Mouse (Mus musculus): ENCODE results near the gene Klk9. TPM values are rescaled to one million over a fixed set of nuclear protein-coding genes. Genes with fewer than 3 reads are reported as not detected.

The Klk9 gene
- polyA plus RNA-seq, 1 experiment from 2014 or later, result 0.23 TPM

DNA sequence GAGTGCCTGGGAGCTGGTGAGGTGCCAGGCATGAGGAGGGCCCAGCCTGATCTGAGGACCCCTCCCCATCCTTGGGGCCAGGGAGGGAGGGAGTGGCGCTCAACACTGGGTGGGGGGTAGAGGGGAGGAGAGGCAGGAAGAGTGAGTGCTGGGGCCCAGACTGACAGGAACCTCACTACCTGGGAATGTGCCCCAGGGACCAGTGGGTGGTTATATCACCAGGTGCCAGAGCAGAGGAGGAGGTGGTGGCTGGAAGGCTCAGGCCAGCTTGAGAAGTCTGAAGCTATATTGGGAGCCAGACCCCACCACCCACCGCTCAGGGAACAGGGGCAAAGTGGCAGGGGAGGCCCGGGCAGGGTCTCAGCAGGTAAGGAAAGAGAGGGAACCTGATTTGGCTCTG lies 50.0 kb downstream of the Klk9 start, which contains the start of gene Klk5:
TSS of gene Klk5 (plus strand) at position 271 of the 400 bp plus-strand sequence.
- no peaks in the 10 kb centered on the region for H3K36me3 ChIP-seq (ENCODE audit: control insufficient read depth, insufficient read depth, low read length)
- ATAC-seq (ENCODE audit: low FRiP score) (no peak), DNase-seq (ENCODE audit: low spot score) (no peak)
- H3K9ac ChIP-seq (ENCODE audit: low read depth, low read length), result no peak within 1 kb of the TSS
- no peak within 1 kb of the TSS for H3K4me2 ChIP-seq (replicated peaks; ENCODE audit: low read depth, low read length)
- no peak within 1 kb of the TSS for H3K27ac ChIP-seq (ENCODE audit: low read depth, low read length)
- H3K4me1 ChIP-seq (replicated peaks; ENCODE audit: control insufficient read depth, insufficient read depth, low read length), result no peaks in the 10 kb centered on the region
- H3K27me3 ChIP-seq (ENCODE audit: control insufficient read depth, insufficient read depth, low read length), result no peaks in the 10 kb centered on the region
- WGBS, result 57% methylated on average over 3 of the region's 3 CpGs
- H3K4me3 ChIP-seq (ENCODE audit: low read depth, low read length), result no peak within 1 kb of the TSS
- H3K9me3 ChIP-seq (ENCODE audit: control insufficient read depth, low read length), result no peaks in the 10 kb centered on the region

DNA sequence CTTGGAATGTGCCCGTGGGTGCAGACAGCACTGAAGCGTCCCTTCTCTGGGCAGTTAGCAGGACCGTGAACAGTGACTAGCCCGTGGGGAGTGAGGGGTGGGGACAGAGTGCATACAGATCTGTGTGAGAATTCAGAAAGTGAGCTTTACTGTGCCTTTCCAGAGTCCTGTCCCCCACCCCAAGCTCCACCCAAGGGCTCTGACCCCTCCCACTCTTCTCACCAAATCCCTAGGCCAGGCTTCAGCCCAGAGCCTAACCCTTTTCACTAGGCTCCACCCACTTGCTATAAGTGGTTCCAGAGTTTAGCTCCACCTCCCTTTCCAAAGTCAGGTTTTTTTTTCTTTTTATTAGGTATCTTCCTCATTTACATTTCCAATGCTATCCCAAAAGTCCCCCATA lies 52.1 kb downstream of the Klk9 start:
- Histone ChIP-seq H3K4me1 (replicated peaks; ENCODE audit: control insufficient read depth, insufficient read depth, low read length) (no peaks in the 10 kb centered on the region), H3K4me2 (replicated peaks; ENCODE audit: low read depth, low read length) (no peak overlapping the region), H3K36me3 (ENCODE audit: control insufficient read depth, insufficient read depth, low read length) (no peaks in the 10 kb centered on the region), H3K9ac (ENCODE audit: low read depth, low read length) (no peak overlapping the region), H3K4me3 (ENCODE audit: low read depth, low read length) (no peak overlapping the region), H3K27ac (ENCODE audit: low read depth, low read length) (no peak overlapping the region), H3K27me3 (ENCODE audit: control insufficient read depth, insufficient read depth, low read length) (no peaks in the 10 kb centered on the region), H3K9me3 (ENCODE audit: control insufficient read depth, low read length) (no peaks in the 10 kb centered on the region)
- WGBS, result 89% methylated on average over 4 of the region's 4 CpGs
- no peak for ATAC-seq (ENCODE audit: low FRiP score)
- DNase-seq (ENCODE audit: low spot score), result no peak

Other genes starting within 250 kb of the Klk9 start
- 1.2 and 1.8 TPM in 2 replicates for gene Cd33, start 247.5 kb upstream of the Klk9 start, polyA plus RNA-seq (2014; fragmentation: Nextera tagmentation; extraction: Ambion mirVana)
- 6.7 and 7.7 TPM in 2 replicates for gene Zfp658, start 229.6 kb upstream of the Klk9 start, polyA plus RNA-seq (2014; fragmentation: Nextera tagmentation; extraction: Ambion mirVana)
- 17.1 and 18.5 TPM in 2 replicates for gene Zfp719, start 212.3 kb upstream of the Klk9 start, polyA plus RNA-seq (2014; fragmentation: Nextera tagmentation; extraction: Ambion mirVana)
- gene Zfp819, start 184.7 kb upstream of the Klk9 start, polyA plus RNA-seq (2014; fragmentation: Nextera tagmentation; extraction: Ambion mirVana), result 0.43 and 1.3 TPM in 2 replicates
- gene Ceacam18, start 157.2 kb upstream of the Klk9 start, polyA plus RNA-seq (2014; fragmentation: Nextera tagmentation; extraction: Ambion mirVana), result not detected in 2 replicates
- 0.42 and 0.46 TPM in 2 replicates for gene Siglece, start 131.7 kb upstream of the Klk9 start, polyA plus RNA-seq (2014; fragmentation: Nextera tagmentation; extraction: Ambion mirVana)
- 9.0 and 9.7 TPM in 2 replicates for gene Ctu1, start 119.9 kb upstream of the Klk9 start, polyA plus RNA-seq (2014; fragmentation: Nextera tagmentation; extraction: Ambion mirVana)
- not detected in 2 replicates for gene Klk14, start 101.5 kb upstream of the Klk9 start, polyA plus RNA-seq (2014; fragmentation: Nextera tagmentation; extraction: Ambion mirVana)
- 0.13 TPM in 1 of 2 replicates, not detected in the other for gene Klk13, start 79.3 kb upstream of the Klk9 start, polyA plus RNA-seq (2014; fragmentation: Nextera tagmentation; extraction: Ambion mirVana)
- not detected in 2 replicates for gene Klk12, start 23.0 kb upstream of the Klk9 start, polyA plus RNA-seq (2014; fragmentation: Nextera tagmentation; extraction: Ambion mirVana)
- gene Klk11, start 17.3 kb upstream of the Klk9 start, polyA plus RNA-seq (2014; fragmentation: Nextera tagmentation; extraction: Ambion mirVana), result 0.14 TPM in 1 of 2 replicates, not detected in the other
- 0.32 and 0.53 TPM in 2 replicates for gene Klk10, start 10.9 kb upstream of the Klk9 start, polyA plus RNA-seq (2014; fragmentation: Nextera tagmentation; extraction: Ambion mirVana)
- gene Klk8, start 5.7 kb downstream of the Klk9 start, polyA plus RNA-seq (2014; fragmentation: Nextera tagmentation; extraction: Ambion mirVana), result 10.9 and 11.0 TPM in 2 replicates
- gene Klk7, start 19.4 kb downstream of the Klk9 start, polyA plus RNA-seq (2014; fragmentation: Nextera tagmentation; extraction: Ambion mirVana), result 0.11 TPM in 1 of 2 replicates, not detected in the other
- not detected in 2 replicates for gene Klk6, start 32.6 kb downstream of the Klk9 start, polyA plus RNA-seq (2014; fragmentation: Nextera tagmentation; extraction: Ambion mirVana)
- gene Klk5, start 50.1 kb downstream of the Klk9 start, polyA plus RNA-seq (2014; fragmentation: Nextera tagmentation; extraction: Ambion mirVana), result 0.31 and 0.39 TPM in 2 replicates
- 0.20 TPM in 1 of 2 replicates, not detected in the other for gene Klk4, start 89.3 kb downstream of the Klk9 start, polyA plus RNA-seq (2014; fragmentation: Nextera tagmentation; extraction: Ambion mirVana)
- gene Klk15, start 141.8 kb downstream of the Klk9 start, polyA plus RNA-seq (2014; fragmentation: Nextera tagmentation; extraction: Ambion mirVana), result not detected in 2 replicates
- gene Klk1b8, start 158.8 kb downstream of the Klk9 start, polyA plus RNA-seq (2014; fragmentation: Nextera tagmentation; extraction: Ambion mirVana), result not detected in 2 replicates
- not detected in 2 replicates for gene Klk1b1, start 174.9 kb downstream of the Klk9 start, polyA plus RNA-seq (2014; fragmentation: Nextera tagmentation; extraction: Ambion mirVana)
- gene Klk1b9, start 184.2 kb downstream of the Klk9 start, polyA plus RNA-seq (2014; fragmentation: Nextera tagmentation; extraction: Ambion mirVana), result not detected in 2 replicates
- not detected in 2 replicates for gene Klk1b11, start 204.0 kb downstream of the Klk9 start, polyA plus RNA-seq (2014; fragmentation: Nextera tagmentation; extraction: Ambion mirVana)
- not detected in 2 replicates for gene Klk1b26, start 220.3 kb downstream of the Klk9 start, polyA plus RNA-seq (2014; fragmentation: Nextera tagmentation; extraction: Ambion mirVana)